ENCODE assay signal across 8 mouse cellular contexts in genomic region chr7:111782126-111782525, GRCm38 (mm10). TPM values are rescaled to one million over a fixed set of nuclear protein-coding genes. Genes with fewer than 3 reads are reported as not detected.
DNase-seq lines count a peak whose midpoint lies in the region; ATAC-seq lines count a peak whose summit lies in the region.

No protein-coding gene starts in this region.

- H3K27ac ChIP-seq in midbrain, embryonic 11.5 days (ENCODE audit: low read depth, low read length): no peak overlapping the region
- H3K27ac ChIP-seq in midbrain, embryonic 15.5 days: no peak overlapping the region

- WGBS in midbrain, embryonic 11.5 days: 60% methylated on average over 5 of the region's 5 CpGs
- 56% methylated on average over 5 of the region's 5 CpGs for WGBS in midbrain, embryonic 15.5 days

- H3K27me3 ChIP-seq in midbrain, embryonic 11.5 days (ENCODE audit: control insufficient read depth, insufficient read depth, low read length): peaks cover 4% of the 10 kb centered on the region; the same call in 1 of the 2 replicates
- no peaks in the 10 kb centered on the region; the same call in 1 of the 2 replicates for H3K27me3 ChIP-seq in midbrain, embryonic 15.5 days (replicated peaks)

- intact Hi-C loops in heart, postnatal 36 days (cut with DNase I): loop anchor here (1.0 to 10.0 kb wide), 5 partner anchors 79 to 727 kb away; no protein-coding TSS in a partner anchor
- intact Hi-C loops in left cerebral cortex, postnatal 4 days (cut with DNase I): no loop called here

- H3K9me3 ChIP-seq in midbrain, embryonic 11.5 days (ENCODE audit: control insufficient read depth, low read length): no peaks in the 10 kb centered on the region
- no peaks in the 10 kb centered on the region for H3K9me3 ChIP-seq in midbrain, embryonic 15.5 days

- H3K9ac ChIP-seq in midbrain, embryonic 11.5 days (ENCODE audit: low read length): no peak overlapping the region
- H3K9ac ChIP-seq in midbrain, embryonic 15.5 days: no peak overlapping the region

- H3K4me1 ChIP-seq in midbrain, embryonic 11.5 days (ENCODE audit: control insufficient read depth, insufficient read depth, low read length): peaks cover 4% of the 10 kb centered on the region; the same call in 1 of the 2 replicates
- peaks cover 18% of the 10 kb centered on the region for H3K4me1 ChIP-seq in midbrain, embryonic 15.5 days

- no peaks in the 10 kb centered on the region for H3K36me3 ChIP-seq in midbrain, embryonic 11.5 days (ENCODE audit: control insufficient read depth, insufficient read depth, low read length)
- no peaks in the 10 kb centered on the region for H3K36me3 ChIP-seq in midbrain, embryonic 15.5 days (replicated peaks)

- DNase-seq in midbrain, embryonic 11.5 days (ENCODE audit: low spot score, missing footprints): peak; percentile 90
- peak; percentile 51 for DNase-seq in adrenal gland, adult 2 months
- peak; percentile 83 for DNase-seq in embryo, embryonic 10.5 days (ENCODE audit: low spot score)
- DNase-seq in heart, postnatal 36 days: peak; percentile 72 to 74
- peak; percentile 76 for DNase-seq in left cerebral cortex, postnatal 4 days
- DNase-seq in retina, postnatal 1 day: peak; percentile 78

- no peak for ATAC-seq in midbrain, embryonic 11.5 days (ENCODE audit: low FRiP score)
- no peak for ATAC-seq in midbrain, embryonic 15.5 days (replicated peaks)
- no peak for ATAC-seq in erythroid progenitor cell, adult 5-6 weeks (replicated peaks; ENCODE audit: low FRiP score, poor library complexity, severe bottlenecking)

- H3K4me2 ChIP-seq in midbrain, embryonic 11.5 days: no peak overlapping the region
- H3K4me2 ChIP-seq in midbrain, embryonic 15.5 days: no peak overlapping the region

- H3K4me3 ChIP-seq in midbrain, embryonic 11.5 days (ENCODE audit: low read depth, low read length): no peak overlapping the region
- H3K4me3 ChIP-seq in midbrain, embryonic 15.5 days: no peak overlapping the region

RNA-seq across cellular contexts. Expression of gene Galnt18, which starts 2.3 kb away (rescaled TPM):
- polyA plus RNA-seq in midbrain, embryonic 11.5 days (2014; fragmentation: Nextera tagmentation; extraction: Ambion mirVana): 4.1 and 4.4 TPM in 2 replicates
- 16.8 and 17.9 TPM in 2 replicates for polyA plus RNA-seq in midbrain, embryonic 15.5 days (2015; fragmentation: Nextera tagmentation; extraction: Ambion mirVana)
- 10 to 100 TPM; 11.6 to 18.3 TPM for total RNA-seq in adrenal gland, adult 2 months (2021)
- 20.5 and 22.3 TPM in 2 replicates for polyA plus RNA-seq in adrenal gland, adult 2 months (2012; rRNA removed)
- 10 to 100 TPM; 11.5 to 14.2 TPM for total RNA-seq in heart, postnatal 36 days (2021)
- total RNA-seq in left cerebral cortex, postnatal 4 days (2021): 10 to 100 TPM; 28.9 to 30.6 TPM
- total RNA-seq in erythroid progenitor cell, adult 5-6 weeks (2015; ENCODE audit: low replicate concordance): not detected in 2 replicates
- total RNA-seq in erythroid progenitor cell, adult 5-6 weeks (2017; ENCODE audit: low replicate concordance): not detected in 2 replicates

Comparison
In these comparisons a context has a peak if more than half of its experiments do, and no peak if none do; other contexts are left out.
1. RNA of gene Galnt18, which starts 2.3 kb away (total RNA-seq): 28.9 to 30.6 TPM in left cerebral cortex, postnatal 4 days, 11.6 to 18.3 TPM in adrenal gland, adult 2 months and 11.5 to 14.2 TPM in heart, postnatal 36 days; not detected in erythroid progenitor cell, adult 5-6 weeks; every median in the first group is over 10 times any median in the second.
2. Peak in every context shown above with its lines, with median percentiles within 50 percentile points of each other: DNase-seq.